ENCODE assay signal across 1 mouse cellular context in genomic region chr8:84663483-84664327, GRCm38 (mm10).
TF ChIP-seq lines count a peak whose summit lies in the region.

No protein-coding gene starts in this region.

TF ChIP-seq in CH12.LX, 34 proteins besides CTCF, POLR2A, EP300 and RAD21:
- TF ChIP-seq ETS1 (conservative IDR thresholded peaks at IDR 0.05; ENCODE audit: low read depth, low read length), result peak; percentile 96
- peak; percentile 97 for TF ChIP-seq KAT2A (IDR thresholded peaks at IDR 0.05; ENCODE audit: insufficient replicate concordance, low read length)
- TF ChIP-seq E2F4 (IDR thresholded peaks at IDR 0.05; ENCODE audit: insufficient replicate concordance, low read depth, low read length), result peak; percentile 98
- no peak; the same call in 1 of the 2 replicates for TF ChIP-seq CHD1 (IDR thresholded peaks at IDR 0.05; ENCODE audit: low read depth, low read length)
- TF ChIP-seq HCFC1 (IDR thresholded peaks at IDR 0.05; ENCODE audit: low read depth, low read length), result peak; percentile 67
- TF ChIP-seq ELF1 (IDR thresholded peaks at IDR 0.05; ENCODE audit: low read depth, low read length), result peak; percentile 85
- TF ChIP-seq MYC (IDR thresholded peaks at IDR 0.05; ENCODE audit: low read depth, low read length), result peak; percentile 85; the same call in 1 of the 2 replicates
- TF ChIP-seq UBTF (IDR thresholded peaks at IDR 0.05; ENCODE audit: low read depth, low read length), result 0 out of 2 replicates have a peak, but pooled peaks have one; percentile 40
- TF ChIP-seq MAX (IDR thresholded peaks at IDR 0.05; ENCODE audit: low read length), result peak; percentile 37; the same call in 1 of the 2 replicates
- peak; percentile 79 for TF ChIP-seq BHLHE40 (IDR thresholded peaks at IDR 0.05; ENCODE audit: low read depth, low read length)
- no peak for TF ChIP-seq USF1 (IDR thresholded peaks at IDR 0.05; ENCODE audit: low read depth, low read length)
- peak; percentile 52; the same call in 1 of the 2 replicates for TF ChIP-seq IRF4 (IDR thresholded peaks at IDR 0.05; ENCODE audit: low read depth, low read length)
- peak; percentile 87 for TF ChIP-seq TBP (conservative IDR thresholded peaks at IDR 0.05; ENCODE audit: low read depth, low read length)
- TF ChIP-seq ZMIZ1 (IDR thresholded peaks at IDR 0.05; ENCODE audit: low read depth, low read length), result peak; percentile 87
- TF ChIP-seq JUND (conservative IDR thresholded peaks at IDR 0.05; ENCODE audit: low read depth, low read length), result no peak
- no peak for TF ChIP-seq SMC3 (IDR thresholded peaks at IDR 0.05; ENCODE audit: low read depth, low read length)
- TF ChIP-seq NELFE (IDR thresholded peaks at IDR 0.05; ENCODE audit: low read depth, low read length), result peak; percentile 76
- no peak for TF ChIP-seq ZKSCAN1 (IDR thresholded peaks at IDR 0.05; ENCODE audit: borderline replicate concordance, low read depth, low read length)
- 0 out of 2 replicates have a peak, but pooled peaks have one; percentile 5 for TF ChIP-seq NRF1 (IDR thresholded peaks at IDR 0.05; ENCODE audit: low read depth, low read length)
- TF ChIP-seq MEF2A (IDR thresholded peaks at IDR 0.05; ENCODE audit: borderline replicate concordance, low read depth, low read length), result peak; percentile 100
- TF ChIP-seq CHD2 (IDR thresholded peaks at IDR 0.05; ENCODE audit: low read length), result peak; percentile 63
- TF ChIP-seq TCF12 (IDR thresholded peaks at IDR 0.05; ENCODE audit: low read depth, low read length), result peak; percentile 89
- peak; percentile 88 for TF ChIP-seq ZNF384 (IDR thresholded peaks at IDR 0.05; ENCODE audit: low read depth, low read length)
- TF ChIP-seq MXI1 (IDR thresholded peaks at IDR 0.05; ENCODE audit: low read depth, low read length), result peak; percentile 84; the same call in 1 of the 2 replicates
- TF ChIP-seq MAZ (IDR thresholded peaks at IDR 0.05; ENCODE audit: low read depth, low read length), result no peak; the same call in 1 of the 2 replicates
- 0 out of 2 replicates have a peak, but pooled peaks have one; percentile 13 for TF ChIP-seq JUN (IDR thresholded peaks at IDR 0.05; ENCODE audit: insufficient read depth, low read depth, low read length)
TF ChIP-seq in CH12.LX: peak in this region for 20.
